Mouse (Mus musculus) granulocyte monocyte progenitor cell, adult 5-6 weeks (primary cell): Measurements from ENCODE around the gene Cox7b. TPM values are rescaled to one million over a fixed set of nuclear protein-coding genes. Genes with fewer than 3 reads are reported as not detected.
"Not testable (repeated sequence)": the region's sequence is repeated elsewhere in the genome, so short reads cannot be mapped to it uniquely, and the experiment has no call there.

Experiments used
- ATAC-seq: replicated peaks from 2 replicates; pipeline ENCODE4 v1.8.0; 2016; ENCODE audit warnings: mild to moderate bottlenecking, moderate TSS enrichment, inconsistent platforms; ENCODE audit not compliant: poor library complexity, severe bottlenecking
- total RNA-seq, 2 experiments: library from RNA; stranded (forward) in 1 of 2; stranded (reverse) in 1 of 2; fragments of 200-712, 200-1000 nt in 1 of 2; fragments of >200 nt in 1 of 2; fragmentation: Nextera tagmentation in 1 of 2; gene quantifications; 2 replicates each; pipeline ENCODE4 v1.2.3; 2014 to 2017

The Cox7b gene
- total RNA-seq (2014; fragmentation: Nextera tagmentation) = 400 and 470 TPM in 2 replicates
- total RNA-seq (2017) = 522 and 568 TPM in 2 replicates

DNA sequence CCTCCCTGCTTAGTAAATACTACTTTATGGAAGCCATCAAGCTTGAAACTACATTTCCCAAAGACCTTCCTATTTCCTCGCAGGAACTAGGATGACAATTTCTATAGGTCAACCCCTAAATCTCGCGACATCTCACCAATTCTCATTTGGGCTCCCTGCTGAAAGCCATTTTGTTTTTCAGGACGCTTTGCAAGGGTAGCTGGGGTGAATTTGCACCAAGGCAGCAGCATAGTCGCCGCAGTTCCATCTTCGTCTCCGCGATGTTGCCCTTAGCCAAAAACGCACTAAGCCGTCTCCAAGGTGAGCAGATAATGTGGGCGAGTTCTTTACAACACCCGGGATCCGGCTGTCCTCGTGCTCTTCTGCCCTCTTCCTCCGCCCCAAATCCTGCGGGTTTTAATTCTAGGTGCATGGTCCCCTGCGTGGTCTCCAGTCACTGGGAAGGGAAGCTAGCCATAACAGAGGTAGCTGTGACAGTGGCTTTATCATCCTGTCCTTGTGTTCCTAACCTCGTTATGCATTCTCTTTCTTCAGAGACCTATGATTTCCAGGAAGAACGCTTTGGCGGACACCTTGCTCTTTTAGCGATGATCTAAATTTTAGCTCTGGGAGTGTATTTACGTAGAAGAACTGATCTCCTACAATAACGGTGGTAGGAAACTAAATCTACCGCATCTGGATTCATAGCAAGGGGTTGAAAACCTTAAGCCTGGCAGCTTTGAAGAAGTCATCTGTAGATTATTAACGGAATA is at the start of gene Cox7b:
TSS of gene Cox7b (plus strand) at position 130 of the 752 bp plus-strand sequence.
- ATAC-seq = peak; percentile 61

DNA sequence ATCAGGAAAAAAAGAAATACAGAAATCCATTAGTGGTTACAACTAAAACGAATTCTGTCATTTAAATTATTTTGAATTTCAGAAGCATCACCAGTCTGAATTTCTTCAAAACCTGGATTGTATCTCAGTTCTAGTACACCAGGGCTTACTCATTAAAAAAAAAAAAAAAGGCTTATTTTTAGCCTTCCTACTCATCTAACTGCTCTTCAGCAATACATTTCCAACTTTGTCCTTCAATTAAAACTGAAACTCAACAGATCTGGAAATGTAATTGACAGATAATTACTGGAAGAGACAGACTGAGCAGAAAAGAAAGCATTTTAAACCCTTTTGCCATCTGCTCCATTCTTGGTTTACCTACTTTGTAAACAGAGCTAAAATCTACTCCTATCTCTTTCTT is 13.9 kb upstream of the Cox7b start:
- ATAC-seq = no peak

DNA sequence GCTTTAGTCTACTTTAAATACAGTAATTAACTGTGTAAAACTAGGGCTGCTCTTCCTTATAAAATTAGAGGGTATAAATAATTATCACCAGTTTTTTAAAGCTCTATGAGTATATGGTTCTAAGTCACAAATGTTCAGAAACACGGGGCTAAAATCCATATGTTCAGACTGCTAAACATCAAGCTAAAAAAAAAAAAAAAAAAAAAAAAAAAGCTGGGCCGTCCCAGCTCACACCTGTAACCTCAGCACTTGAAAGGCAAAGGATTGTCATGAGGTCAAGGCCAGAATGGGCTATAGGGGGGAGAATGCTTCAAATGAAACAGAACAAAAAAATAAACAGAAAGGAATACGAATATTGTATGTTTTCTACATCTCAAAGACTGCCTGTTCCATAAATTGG is 4.7 kb upstream of the Cox7b start:
- ATAC-seq = no peak

DNA sequence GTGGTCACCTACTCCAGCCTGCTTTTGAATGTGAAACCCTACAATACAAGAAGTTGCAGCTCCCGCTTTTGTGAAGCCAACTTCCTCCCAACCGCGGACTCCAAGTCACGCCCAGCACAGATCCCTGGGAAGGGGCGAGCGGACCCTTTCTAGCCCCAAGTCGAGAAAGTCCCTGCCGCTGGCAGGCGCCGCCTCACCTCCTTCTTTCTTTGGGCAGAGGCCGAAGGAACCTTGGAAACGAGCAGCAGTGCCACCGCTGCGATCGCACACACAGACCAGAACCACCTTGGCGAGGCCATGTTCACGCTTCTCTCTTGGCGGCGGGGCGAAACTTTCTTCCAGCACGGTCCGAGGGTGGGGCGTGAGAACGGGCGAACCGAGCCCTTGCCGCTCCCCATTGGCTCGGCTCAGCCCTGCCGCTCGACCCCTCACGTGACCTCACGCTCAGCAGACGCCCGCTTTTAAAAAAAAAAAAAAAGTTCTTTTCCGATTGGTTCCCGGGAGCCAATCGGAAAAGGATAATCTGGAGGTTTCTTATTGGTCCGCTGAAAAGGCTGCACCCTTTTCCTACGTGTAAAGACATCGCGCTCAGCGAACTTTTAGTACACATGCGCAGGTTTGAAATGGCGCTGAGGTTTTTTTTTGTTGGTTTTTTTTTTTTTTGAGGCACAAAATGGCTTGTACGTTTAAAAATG is 3.9 kb upstream of the Cox7b start, which contains the start of gene Magt1:
TSS of gene Magt1 (minus strand) at position 442 of the 695 bp plus-strand sequence.
- ATAC-seq = peak; percentile 87

DNA sequence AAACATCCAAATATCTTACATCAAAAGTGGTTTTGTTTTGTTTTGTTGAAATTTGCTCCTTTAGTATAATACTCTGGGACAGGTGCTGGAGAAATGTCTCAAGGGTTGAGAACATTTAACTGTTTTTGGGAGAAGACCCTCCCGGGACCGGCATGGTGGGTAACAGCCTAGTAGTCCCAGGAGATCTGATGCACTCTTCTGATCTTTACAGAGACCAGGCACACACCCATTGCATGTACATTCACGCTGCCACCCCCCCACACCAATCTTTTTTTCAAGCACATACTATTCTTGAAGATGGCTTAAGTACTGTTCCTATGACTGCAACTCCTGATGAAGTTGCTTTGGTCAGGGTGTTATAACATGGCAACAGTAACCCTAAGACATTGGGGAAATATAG is 2.9 kb upstream of the Cox7b start:
- no peak for ATAC-seq

DNA sequence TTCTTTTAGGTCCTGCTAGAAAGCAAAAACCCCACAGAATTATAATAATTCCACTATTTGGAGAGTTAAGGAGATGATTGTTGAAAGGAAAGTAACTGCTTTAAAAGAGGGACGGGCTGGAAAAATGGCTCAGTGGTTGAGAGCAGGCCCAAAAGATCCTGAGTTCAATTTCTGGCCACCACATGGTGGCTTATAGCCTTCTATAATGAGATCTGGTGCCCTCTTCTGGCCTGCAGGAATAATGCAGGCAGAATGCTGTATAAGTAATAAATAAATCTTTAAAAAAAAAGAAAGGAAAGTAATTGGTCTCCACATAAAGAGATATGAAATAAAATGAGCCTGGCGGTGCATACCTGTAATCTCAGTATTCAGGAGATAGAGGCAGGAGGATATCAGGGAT is 2.3 kb upstream of the Cox7b start:
- no peak for ATAC-seq

DNA sequence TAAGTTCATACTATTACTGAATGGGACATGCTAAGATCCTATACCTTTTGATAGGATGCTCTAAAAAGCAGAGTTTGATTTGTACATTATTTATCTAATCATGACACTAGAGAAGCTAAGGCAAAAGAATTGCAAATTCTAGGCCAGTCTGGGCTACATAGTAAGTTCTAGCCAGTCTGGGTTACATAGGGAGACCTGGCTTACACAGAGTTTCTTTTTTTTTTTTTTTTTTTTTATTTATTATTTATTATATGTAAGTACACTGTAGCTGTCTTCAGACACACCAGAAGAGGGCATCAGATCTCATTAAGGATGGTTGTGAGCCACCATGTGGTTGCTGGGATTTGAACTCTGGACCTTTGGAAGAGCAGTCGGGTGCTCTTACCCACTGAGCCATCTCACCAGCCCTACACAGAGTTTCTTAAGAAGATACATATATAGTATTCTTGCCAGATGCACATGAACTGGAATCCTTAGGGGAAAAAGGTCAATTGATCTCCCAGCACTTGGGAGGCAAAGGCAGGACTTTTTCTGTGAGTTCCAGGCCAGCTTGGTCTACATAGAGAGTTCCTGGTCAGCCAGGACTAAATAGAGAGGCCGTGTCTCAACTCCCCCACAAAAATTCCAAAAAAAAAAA is 641 bp upstream of the Cox7b start:
- ATAC-seq = not testable (repeated sequence)

DNA sequence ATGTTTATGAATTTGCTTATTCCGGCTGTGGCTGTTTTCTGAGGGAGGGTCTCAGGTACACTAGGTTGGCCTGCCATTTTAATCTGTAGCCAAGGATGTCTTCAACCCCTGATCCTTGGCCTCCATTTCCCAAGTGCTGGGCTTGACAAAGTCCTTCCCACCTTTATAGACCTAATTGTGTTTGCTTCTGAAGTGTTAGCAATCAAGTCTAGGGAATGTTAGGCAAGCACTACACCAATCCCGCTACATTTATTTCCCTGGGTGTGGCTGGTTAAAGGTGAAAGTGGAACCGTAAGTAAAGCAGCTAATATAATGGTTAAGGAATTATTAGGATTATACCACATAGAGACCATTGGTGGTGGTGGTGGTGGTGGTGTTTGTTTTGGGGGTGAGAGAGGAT is 1.6 kb downstream of the Cox7b start:
- ATAC-seq = no peak

DNA sequence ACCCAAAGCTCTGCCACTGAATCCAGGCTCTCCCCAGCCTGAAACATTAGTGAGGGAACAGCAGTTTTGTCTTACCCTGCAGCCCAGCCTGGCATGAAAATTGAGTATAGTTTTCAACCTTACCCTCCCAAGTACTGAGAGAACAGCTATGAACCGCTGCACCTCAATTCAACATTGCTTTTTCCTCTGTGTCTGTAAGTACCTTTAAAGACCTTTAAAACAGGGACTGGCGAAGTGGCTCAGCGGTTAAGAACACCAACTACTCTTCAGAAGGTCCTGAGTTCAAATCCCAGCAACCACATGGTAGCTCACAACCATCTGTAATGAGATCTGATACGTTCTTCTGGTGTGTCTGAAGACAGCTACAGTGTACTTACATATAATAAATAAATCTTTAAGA is 2.0 kb downstream of the Cox7b start:
- ATAC-seq = no peak

DNA sequence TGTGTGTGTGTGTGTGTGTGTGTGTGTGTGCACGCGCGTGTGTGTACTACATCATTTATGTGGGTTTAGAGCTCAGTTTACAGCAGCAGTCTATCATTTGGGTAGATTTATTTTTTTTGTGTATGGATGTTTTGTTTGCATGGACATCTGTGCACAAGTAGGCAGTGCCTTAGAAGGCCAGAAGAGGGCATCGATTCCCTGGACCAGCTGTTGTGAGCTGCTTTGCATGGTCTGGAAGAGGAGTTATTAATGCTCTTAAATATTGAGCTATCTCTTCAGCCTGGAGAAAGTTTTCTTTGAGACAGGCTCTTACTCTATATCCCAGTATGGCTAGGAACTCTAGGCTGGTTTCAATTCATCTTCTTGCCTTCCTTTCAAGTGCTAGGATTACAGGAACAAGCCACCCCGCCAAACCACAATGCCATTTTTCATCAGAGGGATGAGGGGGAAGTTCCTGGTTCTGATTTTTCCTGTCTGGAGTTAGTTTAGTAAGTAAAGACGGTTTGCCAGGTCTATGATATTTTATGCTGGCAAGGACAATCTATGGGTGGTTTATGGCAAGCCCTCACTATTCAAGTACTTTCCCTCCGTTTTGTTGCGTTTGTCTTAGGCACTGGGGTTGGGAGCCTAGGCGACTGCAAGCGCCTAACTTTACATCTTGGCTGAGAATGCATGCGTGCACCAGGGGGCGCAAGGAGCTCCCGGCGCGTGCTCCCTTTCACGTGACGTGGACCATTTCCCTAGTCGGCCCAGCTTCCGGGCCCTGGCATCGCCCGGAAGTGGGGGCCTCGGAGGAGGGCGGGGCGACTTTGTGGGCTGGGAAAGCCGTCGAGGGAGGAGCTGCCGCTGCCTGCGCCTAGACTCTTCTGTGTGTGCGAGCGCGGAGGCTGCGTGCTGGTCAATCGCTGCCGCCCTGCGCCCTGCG is 11.2 kb downstream of the Cox7b start, which contains the start of gene Atp7a:
TSS of gene Atp7a (plus strand) at position 859 of the 925 bp plus-strand sequence.
- ATAC-seq = peak; percentile 92

DNA sequence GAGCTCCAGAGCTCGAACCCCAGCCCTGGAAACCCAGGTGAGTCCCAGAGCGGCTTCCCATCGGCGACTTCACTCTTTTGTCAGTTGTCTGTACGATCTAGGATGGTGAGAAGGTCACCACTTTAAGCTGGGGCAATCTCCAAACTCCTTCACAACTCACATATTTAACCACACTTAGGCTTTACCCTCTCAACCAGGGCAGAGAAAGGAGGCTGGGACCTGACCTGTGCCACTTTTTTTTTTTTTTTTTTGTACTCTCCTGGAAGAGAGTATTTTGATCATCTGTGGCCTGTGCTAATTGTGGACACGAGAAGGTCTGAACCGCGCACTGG is 11.8 kb downstream of the Cox7b start:
- ATAC-seq = peak; percentile 5; the same call in 1 of the 2 replicates

DNA sequence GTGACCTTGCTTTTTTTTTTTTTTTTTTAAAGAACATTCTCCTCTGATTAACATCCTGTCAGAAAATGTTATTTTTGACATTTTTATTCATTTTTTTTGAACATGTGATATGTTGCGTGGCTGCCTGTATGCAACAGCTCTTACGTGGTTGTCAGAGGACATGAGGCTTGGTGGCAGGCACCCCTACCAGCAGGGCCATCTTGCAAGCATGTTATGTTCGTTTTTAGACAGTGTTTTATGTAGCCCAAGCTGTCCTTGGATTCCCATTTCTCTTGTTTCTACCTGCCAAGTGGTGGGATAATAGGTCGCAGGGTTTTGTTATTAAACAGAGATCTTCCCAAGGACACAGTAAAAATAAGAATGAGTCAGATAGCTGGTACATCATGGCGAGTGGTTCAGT is 14.7 kb downstream of the Cox7b start:
- no peak for ATAC-seq

DNA sequence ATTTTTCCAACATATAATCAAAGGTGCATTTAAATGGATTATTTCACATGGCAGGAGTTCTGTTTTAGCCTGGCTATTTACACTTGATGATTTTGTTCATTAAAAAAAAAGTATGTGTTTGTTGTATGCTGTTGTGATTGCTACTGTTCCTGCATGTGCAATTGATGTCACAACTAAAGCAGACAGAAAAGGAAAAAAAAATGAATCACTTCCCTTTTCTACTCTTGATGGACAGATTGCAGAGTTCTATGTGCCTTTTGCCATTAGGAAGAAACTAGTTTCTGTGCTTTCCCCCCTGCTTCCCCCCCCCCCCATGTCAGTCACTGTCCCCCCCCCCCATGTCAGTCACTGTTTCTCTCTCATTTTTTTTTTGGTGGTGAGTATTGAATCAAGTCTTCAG is 15.6 kb downstream of the Cox7b start:
- peak; percentile 51 for ATAC-seq

DNA sequence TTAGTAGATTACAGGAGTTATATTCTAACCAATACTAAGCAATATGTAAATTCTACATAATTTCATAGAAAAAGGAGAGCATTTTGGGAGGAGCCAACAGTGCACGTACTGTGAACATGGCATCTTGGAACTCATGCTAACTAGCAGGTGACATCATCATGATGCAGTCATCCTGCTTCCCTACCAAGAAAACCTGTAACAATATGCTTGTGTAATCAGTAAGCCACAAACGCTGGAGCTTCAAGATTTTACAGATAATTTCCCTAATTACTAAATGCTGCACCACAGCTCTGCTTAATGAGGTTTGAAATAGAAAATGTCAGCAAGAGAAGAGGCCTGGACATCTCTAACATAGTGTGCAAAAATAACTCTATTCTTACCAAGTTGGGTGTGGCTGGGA is 20.2 kb downstream of the Cox7b start:
- peak; percentile 84 for ATAC-seq

DNA sequence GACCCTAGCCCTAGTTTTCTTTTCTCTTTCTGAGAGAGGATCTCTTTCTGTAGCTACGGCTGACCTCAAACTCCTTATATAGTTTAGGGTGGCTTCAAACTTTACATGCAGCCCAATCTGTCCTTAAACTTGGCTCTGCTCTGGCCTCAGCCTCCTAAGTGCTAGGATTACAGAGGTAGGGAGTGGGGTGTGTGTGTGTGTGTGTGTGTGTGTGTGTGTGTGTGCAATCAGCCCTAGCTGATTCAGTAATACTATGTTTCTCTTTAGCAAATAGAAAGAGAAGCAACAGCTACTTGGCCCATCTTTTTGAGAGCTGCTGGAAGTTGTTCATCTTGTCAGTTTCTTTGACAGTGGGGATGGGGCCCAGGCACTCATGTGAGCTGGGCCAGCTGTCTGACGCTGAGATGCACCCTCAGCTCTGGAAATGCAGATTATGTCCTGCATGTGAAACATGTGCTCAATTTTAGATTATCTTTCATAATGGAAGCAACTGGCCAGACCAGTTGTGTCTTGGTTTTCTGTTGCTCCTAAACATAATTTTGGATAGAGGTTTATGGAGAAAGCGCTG is 21.8 kb downstream of the Cox7b start:
- no peak for ATAC-seq

DNA sequence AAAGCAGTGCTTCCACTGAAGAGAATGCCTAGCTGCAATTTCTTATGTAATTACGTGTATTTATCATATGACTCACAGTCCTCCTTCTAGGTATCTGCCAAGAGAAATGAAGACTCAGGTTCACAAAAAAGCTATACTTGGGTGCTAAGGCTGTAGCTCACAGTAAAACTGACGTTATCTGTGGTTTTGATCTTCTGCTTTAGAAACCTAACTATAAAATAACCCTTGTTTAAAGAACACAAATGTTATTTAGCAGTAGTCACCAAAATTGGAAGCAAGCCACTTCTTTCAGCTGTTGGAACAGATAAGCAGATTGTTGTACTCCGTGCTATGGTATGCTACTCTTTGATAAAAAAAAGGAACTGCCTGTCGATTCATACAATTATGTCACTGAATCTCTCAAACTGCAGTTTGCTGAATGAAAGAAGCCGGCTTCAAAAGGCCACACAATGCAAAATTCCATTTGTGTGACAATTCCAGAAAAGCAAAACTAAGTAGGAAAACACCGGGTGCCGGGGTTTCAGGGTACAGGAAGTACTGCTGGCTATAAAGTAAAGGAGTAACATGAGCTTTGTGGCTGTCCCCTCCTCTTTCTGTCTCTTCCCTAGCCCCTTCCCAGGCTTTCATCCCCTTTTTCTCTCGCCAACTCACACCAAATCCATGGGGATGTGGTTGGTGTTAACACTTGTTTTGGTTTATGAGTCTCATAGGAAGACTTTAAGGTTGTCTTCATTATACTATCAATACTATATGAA is 28.5 kb downstream of the Cox7b start:
- peak; percentile 33; the same call in 1 of the 2 replicates for ATAC-seq

DNA sequence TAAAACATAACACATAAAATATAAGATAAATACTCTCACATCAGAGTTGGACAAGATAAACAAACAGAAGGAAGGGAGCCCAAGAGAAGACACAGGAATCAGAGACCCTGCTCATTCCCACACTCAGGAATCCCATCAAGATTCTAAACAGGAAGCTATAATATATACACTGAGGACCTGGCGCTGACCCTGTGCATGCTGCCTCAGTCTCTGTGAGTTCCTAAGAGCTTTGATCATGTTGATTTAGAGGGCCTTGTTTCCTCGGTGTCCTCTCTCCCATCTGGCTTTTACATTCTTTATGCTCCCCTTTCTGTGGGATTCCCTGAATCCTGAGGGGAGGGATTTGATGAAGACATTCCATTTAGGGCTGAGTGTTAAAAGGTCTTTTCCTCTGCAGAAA is 30.0 kb downstream of the Cox7b start:
- no peak for ATAC-seq

DNA sequence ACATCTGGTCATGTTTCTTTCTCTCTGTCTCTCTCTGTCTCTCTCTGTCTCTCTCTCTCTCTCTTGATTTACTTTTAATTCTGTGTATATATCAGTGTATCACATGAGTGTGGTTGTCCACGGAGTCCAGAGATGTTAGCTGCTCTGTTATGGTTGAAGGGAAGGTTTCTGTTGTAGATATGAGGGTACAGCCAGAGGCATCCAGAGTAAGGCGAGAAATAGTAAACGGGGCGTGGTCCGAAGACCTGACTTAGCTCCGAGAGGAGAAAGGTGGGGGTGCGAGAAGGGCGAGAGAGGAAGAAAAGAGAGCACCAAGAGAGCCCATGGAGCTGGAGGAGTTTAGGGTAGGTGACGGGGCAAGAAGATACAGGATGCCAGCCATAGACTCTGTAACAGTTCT is 30.4 kb downstream of the Cox7b start:
- ATAC-seq = no peak

DNA sequence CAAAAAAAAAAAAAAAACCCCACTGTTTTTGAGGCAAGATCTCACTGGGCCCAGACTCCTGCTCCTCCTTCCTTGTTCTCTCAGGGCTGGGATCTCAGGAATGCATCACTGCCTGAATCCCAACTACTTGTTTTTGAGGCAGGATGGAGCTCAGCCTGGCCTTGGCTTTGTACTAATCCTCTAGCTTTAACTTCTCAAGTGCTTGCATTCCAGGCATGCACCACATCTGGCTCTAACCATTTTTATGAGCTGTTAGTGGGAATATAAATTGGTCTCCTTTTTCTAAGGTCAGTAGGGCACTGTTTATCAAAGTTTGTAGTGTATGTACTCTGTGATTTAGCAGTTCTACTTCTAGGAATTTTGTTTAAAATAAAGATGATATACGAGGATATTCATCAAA is 32.7 kb downstream of the Cox7b start:
- no peak for ATAC-seq
